Mouse (Mus musculus) left cerebral cortex, postnatal 14 days (tissue): ENCODE data around the gene Lrrc56. TPM values are rescaled to one million over a fixed set of nuclear protein-coding genes. Genes with fewer than 3 reads are reported as not detected.
A peak's percentile ranks its signal among the peaks of the same experiment; 100 is the strongest.

Source experiments
- DNase-seq, 2 experiments: peaks; one replicate each; pipeline ENCODE4 v3.0.0; 2021 to 2022; ENCODE audit warnings: low spot score in 2 of 2, mixed read lengths in 1 of 2
- intact Hi-C: fragments of 180-260 bp; cut with DNase I; formaldehyde crosslinking; loops from one replicate; pipeline ENCODE4 v1.15.1; 2025
- long read RNA-seq, 2 experiments: library from polyadenylated mRNA; stranded (forward); transcript quantifications; one replicate each; pipeline ENCODE4 v2.0.0; 2021
- total RNA-seq, 2 experiments: library from RNA; stranded (reverse); gene quantifications; 2 replicates each; pipeline ENCODE4 v1.2.3; 2021

The Lrrc56 gene
- 1 to 10 TPM; 3.6 to 4.5 TPM for total RNA-seq
- long read RNA-seq, experiment 1, partial matches to known transcripts = 0 of 5 reads
- long read RNA-seq, experiment 1, other reads (novel, unspliced or antisense) = 5 of 5 reads
- long read RNA-seq, experiment 2, partial matches to known transcripts = 3 of 6 reads
- long read RNA-seq, experiment 2, other reads (novel, unspliced or antisense) = 3 of 6 reads

DNA sequence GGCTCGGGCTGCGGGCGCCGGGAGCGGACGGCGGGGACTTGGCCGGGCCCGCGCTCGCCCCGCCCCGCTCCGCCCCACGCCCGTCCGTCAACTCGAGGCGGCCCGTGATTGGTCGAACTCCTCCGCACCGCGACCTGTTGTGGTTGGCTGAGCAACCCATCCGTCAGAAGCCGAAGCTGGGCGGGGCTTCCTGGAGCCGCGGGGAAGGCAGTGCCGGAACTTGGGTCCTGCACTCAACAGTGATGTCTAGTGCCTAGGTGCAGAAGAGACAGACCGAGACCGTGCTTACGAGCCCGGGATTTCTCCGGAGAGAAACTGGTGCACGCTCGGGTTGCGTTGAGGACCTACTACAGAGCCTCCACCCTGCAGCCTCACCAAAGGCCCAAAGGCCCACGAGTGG lies at the start of gene Lrrc56, which contains the start of gene Hras:
Lrrc56 (plus strand) TSS at position 210 of the 400 bp plus-strand sequence.
Hras (minus strand) TSS at position 58 of the 400 bp plus-strand sequence.
- intact Hi-C loops = no loop called here
- DNase-seq = peak; percentile 97 to 98

DNA sequence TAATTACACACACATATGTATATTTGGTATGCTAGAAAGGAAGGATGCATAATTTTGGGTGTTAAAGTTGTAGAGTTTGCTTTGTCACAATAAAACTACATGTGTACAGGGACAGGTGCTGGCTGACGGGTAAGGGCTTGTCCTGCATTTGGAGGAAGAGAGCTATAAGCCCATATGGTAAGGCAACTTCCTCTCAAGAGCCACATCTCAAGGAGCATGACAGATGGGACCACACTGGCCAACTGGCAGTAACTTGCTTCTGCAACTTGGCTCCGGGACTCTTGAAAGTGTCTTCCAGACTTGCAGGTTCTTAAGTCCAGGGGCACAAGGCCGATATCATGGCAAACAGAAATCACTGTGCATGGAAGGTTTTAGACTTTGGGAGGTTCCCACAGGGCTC lies 49.3 kb upstream of the Lrrc56 start:
- intact Hi-C loops = no loop called here
- DNase-seq = no peak

DNA sequence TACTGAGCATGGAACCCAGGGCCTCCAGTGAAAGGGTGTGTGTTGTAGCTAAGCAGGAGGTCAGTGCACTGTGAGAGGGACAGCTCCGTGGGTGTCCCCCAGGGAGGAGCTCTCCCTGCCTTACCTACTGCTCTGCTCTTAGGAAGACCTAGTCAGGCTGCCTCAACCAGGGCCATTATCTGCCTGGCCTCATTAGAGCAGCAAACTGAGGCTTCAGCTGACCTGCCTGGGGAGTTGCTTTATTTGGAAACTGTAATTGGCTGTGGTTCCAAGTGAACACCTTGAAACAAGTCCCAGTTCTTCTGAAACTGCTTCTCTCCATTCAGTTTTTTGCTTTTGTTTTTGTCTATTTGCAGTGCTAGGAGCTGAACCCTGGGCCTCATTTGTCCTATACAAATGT lies 48.6 kb upstream of the Lrrc56 start:
- DNase-seq = no peak
- intact Hi-C loops = no loop called here

GRCm38 (mm10) chr7:141146043-141146595 lies 47.8 kb upstream of the Lrrc56 start:
- no peak for DNase-seq
- intact Hi-C loops = no loop called here

GRCm38 (mm10) chr7:141147044-141147443 lies 46.9 kb upstream of the Lrrc56 start:
- DNase-seq = no peak
- intact Hi-C loops = no loop called here

DNA sequence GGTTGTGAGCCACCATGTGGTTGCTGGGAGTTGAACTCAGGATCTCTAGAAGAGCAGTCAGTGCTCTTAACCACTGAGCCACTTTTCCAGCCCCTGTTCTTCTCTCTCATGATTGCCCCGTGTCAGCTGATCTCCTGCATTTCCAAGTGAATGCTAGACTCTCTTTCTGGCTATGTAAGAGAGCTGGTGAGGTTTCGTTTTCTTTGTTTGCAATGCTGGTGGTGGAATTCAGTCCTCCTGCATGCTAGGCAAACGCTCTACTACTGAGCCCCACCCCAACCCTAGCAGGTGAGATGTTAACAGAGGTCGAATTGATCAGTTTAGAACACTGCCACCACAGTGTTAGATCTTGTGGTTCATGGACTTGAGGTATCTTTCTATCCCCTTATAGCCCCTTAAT lies 45.3 kb upstream of the Lrrc56 start:
- intact Hi-C loops = no loop called here
- no peak for DNase-seq

DNA sequence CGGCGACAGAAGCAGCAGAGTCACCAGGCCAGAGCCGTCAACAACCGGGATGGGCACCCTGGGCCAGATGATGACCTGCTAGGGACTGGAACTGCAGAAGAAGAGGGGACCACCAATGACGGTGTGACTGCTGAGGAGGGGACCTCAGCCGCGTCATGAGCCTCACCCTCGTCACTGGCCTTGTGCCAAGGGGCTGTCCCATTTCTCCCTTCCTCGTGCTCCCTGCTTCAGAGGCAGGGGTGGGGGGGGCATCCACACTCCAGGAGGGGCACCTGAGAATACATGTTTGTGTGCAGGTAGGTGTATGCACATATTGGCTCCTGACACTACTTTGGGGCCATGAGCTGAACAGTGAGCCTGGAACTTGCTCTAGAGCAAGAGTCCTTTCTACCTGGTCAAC lies 38.6 kb upstream of the Lrrc56 start:
- intact Hi-C loops = no loop called here
- no peak for DNase-seq

GRCm38 (mm10) chr7:141164397-141164796 lies 29.6 kb upstream of the Lrrc56 start:
- intact Hi-C loops = no loop called here
- DNase-seq = no peak

GRCm38 (mm10) chr7:141164850-141165249 lies 29.1 kb upstream of the Lrrc56 start:
- DNase-seq = no peak
- intact Hi-C loops = no loop called here

- no peak for DNase-seq
- intact Hi-C loops = no loop called here
Observed at GRCm38 (mm10) chr7:141167901-141168517, 25.9 kb upstream of the Lrrc56 start.

- DNase-seq = peak; percentile 49 to 63
- intact Hi-C loops = no loop called here
Observed at GRCm38 (mm10) chr7:141168518-141168953, 25.4 kb upstream of the Lrrc56 start.

GRCm38 (mm10) chr7:141169300-141169699 lies 24.7 kb upstream of the Lrrc56 start:
- no peak for DNase-seq
- intact Hi-C loops = no loop called here

- intact Hi-C loops = loop anchor here (5.0 to 10.0 kb wide), 4 partner anchors 48 to 325 kb away; partner anchors contain the start of genes Cox8b, Odf3, Ptdss2 and Scgb1c1
- no peak for DNase-seq
Observed at GRCm38 (mm10) chr7:141169866-141170265, 24.1 kb upstream of the Lrrc56 start.

- intact Hi-C loops = loop anchor here (5.0 to 10.0 kb wide), 4 partner anchors 50 to 328 kb away; partner anchors contain the start of genes Cox8b, Odf3, Ptdss2 and Scgb1c1
- DNase-seq = peak; percentile 94 to 96
Observed at GRCm38 (mm10) chr7:141172116-141173006, 21.6 kb upstream of the Lrrc56 start, which contains the start of gene Rnh1. TSS of gene Rnh1 (minus strand) at chr7:141172857.

DNA sequence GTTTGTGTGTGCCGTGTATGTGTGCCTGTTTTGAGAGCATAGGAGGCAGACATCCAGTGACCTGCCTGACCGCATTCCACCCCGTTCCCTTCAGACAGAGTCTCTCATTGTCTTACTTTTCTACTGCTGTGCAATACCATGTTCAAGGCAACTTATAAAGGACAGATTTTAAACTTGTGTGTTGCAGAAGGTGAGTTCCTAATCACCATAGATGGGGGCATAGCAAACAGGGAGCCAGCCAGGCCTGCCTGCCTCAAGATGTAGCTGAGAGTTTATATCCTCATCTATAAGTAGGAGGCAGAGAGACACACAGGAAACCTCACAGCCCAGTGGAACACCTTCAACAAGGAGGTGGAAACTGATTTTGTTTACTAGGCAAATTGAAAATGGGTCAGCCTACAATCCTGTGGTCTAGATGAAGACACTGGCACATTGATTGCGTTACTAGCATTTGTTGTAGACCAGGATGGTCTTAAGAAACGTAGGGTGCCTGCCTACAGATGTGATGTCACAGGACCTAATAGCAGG lies 20.6 kb upstream of the Lrrc56 start:
- DNase-seq = no peak
- intact Hi-C loops = loop anchor here (5.0 to 10.0 kb wide), 4 partner anchors 51 to 329 kb away; partner anchors contain the start of genes Cox8b, Odf3, Ptdss2 and Scgb1c1

GRCm38 (mm10) chr7:141175068-141175467 lies 18.9 kb upstream of the Lrrc56 start:
- intact Hi-C loops = loop anchor here (5.0 to 10.0 kb wide), 3 partner anchors 218 to 330 kb away; partner anchors contain the start of genes Cox8b, Gm45717, Ifitm2 and Odf3
- no peak for DNase-seq

DNA sequence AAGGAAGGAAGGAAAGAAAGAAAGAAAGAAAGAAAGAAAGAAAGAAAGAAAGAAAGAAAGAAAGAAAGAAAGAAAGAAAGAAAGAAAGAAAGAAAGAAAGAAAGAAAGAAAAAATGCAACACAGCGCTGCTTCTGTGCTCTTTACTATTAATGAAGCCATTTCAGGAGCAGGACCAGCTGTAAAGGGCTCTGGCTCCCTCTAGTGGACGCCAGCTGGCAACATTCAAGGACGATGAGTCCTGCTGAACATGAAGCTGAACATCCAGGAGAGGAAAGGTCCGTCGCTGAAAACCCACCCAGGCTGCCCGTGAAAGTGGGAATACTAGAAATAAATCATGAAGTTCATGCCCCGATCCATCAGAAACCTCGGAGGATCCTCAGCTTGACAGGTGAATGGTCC lies 17.8 kb upstream of the Lrrc56 start:
- peak; percentile 93 to 94 for DNase-seq
- intact Hi-C loops = loop anchor here (5.0 to 10.0 kb wide), 3 partner anchors 219 to 331 kb away; partner anchors contain the start of genes Cox8b, Gm45717, Ifitm2 and Odf3

- no peak for DNase-seq
- intact Hi-C loops = no loop called here
Observed at GRCm38 (mm10) chr7:141188194-141188593, 5.8 kb upstream of the Lrrc56 start.

DNA sequence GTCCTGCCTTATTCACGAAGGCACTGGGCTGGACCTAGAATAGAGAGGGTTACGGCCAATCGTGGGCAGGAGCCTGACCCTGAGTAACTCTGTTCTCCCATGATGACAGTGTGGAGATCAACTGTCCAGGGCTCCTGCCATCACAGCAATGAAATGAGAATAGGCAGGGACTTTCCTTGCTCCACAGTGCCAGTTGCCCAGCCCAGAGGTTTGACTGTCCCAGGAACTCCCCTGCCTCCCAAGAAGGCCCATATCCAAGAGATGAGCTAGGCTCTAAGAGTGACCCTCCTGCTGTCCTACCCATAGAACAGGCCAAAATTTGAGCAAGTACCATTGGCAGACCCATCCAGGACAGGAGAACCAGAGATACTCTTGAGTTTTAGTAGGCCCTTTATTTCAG lies 5.2 kb upstream of the Lrrc56 start:
- no peak for DNase-seq
- intact Hi-C loops = no loop called here
